Mouse (Mus musculus): ENCODE measurements at regions not wholly inside any gene's neighbourhood (a gene's known extent, or its start where the extent isn't known, plus 50 kb on each side); places are given as distances from the start of the nearest gene placed in this dataset.

- DNase-seq (ENCODE audit: low spot score): no peak
Observed at GRCm38 (mm10) chr10:21218431-21218830, 57.6 kb upstream of the Myb start.

- no peak for DNase-seq (ENCODE audit: low spot score)
Observed at GRCm38 (mm10) chr10:21220795-21221194, 60.0 kb upstream of the Myb start.

DNA sequence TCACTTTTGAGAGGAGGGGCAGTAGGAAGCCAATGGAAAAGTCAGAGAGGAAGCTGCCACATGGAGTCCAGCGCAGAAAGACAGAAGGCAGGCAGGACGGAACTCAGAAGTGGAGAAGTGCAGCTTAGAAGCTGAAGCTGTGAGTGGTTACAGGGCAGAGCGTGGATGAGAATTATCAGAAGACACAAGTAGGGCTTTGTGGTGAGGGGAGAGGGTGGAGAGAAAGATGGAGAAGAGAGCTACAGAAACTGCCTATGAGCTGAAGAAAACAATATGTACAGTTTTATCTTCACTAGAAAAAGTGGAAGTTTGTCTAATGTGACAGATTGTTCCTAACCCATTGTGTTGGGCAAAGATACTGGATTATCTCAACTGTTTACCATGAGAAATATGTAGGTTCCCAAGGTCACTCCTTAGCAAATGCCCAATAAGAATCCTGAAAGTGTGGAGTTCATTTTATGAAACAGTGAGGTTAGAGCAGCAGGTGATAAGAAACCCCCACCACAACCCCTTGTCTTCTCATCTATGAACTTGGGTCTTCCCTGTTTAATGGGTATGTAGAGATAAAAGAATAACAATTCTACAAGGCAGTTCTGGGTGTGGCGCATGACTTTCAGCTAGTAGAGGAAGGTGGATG lies 60.6 kb upstream of the Myb start:
- DNase-seq (ENCODE audit: low spot score): no peak

GRCm38 (mm10) chr10:21222104-21223034 lies 61.6 kb upstream of the Myb start:
- no peak for DNase-seq (ENCODE audit: low spot score)

- DNase-seq (ENCODE audit: low spot score): no peak
Observed at GRCm38 (mm10) chr10:21223104-21223910, 62.5 kb upstream of the Myb start.

GRCm38 (mm10) chr10:21224229-21224628 lies 63.4 kb upstream of the Myb start:
- no peak for DNase-seq (ENCODE audit: low spot score)

- no peak for DNase-seq (ENCODE audit: low spot score)
Observed at GRCm38 (mm10) chr10:21226210-21226609, 65.4 kb upstream of the Myb start.

DNA sequence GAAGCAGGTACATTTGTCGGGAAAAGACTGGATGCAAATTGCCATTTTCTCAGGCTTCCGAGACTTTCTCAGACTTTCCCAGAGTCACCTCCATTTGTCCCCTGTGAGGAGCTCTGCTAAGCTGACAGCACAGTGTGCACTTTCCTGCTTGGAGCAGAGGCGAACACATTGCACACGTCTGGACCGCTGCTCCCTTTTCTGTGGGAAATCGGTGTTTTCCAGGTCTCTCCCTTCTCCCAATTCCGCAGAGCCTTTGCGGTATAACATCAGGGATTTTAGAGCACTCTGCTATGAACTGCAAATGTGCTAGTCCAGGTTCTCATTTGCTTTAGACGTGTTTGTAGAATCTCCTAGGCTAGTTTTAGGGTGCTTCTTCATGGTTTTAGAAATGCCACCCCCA lies 67.0 kb upstream of the Myb start:
- no peak for DNase-seq (ENCODE audit: low spot score)

DNA sequence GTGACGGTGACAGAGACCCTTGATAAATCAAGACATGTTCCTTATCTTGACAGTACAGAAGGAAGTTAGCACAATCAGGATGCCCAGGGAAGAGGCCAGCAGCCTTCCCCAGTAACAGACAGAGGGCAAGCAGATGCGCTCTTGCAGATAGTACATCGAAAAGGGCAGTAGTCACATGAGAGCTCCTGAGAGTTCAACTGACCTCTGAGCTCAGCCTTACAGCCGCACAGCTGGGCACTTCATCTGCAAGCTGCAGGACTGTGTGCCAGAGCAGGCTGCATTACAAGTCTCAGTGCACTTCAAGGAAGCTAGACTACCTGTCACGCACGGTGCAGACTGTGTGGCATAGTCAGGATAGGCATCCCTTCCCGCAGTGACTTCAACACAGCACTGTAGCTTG lies 67.2 kb upstream of the Hbs1l start:
- peak; percentile 9 for DNase-seq (ENCODE audit: low spot score)

DNA sequence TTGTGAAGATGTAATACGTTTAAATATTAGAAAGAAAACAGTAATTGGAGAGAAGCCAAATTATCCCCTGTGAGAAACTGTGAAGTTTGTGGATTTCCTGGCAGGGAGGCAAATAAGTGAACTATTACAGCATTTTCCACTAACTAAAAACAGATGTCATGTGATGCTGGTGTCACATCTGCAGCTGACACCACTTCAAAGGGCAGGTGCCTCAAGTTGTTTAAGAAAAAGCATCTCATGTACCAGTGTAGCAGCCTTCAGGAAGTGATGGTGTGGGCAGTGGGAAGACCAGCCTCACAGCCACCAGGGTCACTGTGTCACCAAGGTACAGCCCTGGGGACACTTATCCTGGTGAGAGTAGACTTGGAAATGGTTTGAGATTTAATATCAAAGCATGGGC lies 60.6 kb upstream of the Hbs1l start:
- peak; percentile 19 for DNase-seq (ENCODE audit: low spot score)

GRCm38 (mm10) chr10:21237000-21237399 lies 58.8 kb upstream of the Hbs1l start:
- no peak for DNase-seq (ENCODE audit: low spot score)

- DNase-seq (ENCODE audit: low spot score): no peak
Observed at GRCm38 (mm10) chr10:21239451-21239850, 56.3 kb upstream of the Hbs1l start.

- DNase-seq (ENCODE audit: low spot score): no peak
Observed at GRCm38 (mm10) chr10:21241557-21242222, 54.1 kb upstream of the Hbs1l start.

GRCm38 (mm10) chr10:21242471-21243231 lies 53.1 kb upstream of the Hbs1l start:
- no peak for DNase-seq (ENCODE audit: low spot score)

GRCm38 (mm10) chr10:21244849-21245453 lies 50.8 kb upstream of the Hbs1l start:
- no peak for DNase-seq (ENCODE audit: low spot score)

DNA sequence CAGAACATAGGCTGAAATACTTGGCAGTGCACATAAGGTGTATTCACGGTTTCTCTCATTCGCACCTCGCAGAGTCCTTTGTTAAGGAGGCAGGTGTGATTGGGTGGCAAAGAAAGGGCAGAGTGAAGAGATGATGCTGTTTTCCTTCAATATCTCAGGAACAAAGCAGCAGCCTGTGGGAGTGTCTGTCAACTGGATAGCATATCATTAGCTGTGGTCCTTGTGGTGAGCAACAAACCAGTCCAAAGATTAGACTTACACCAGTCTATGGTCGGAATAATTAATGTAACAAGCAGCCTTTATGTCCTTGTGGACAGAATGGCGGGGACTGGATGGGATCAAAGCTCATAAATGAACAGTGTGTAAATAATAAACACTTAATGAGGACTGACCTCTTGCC lies 50.2 kb upstream of the Hbs1l start:
- no peak for DNase-seq (ENCODE audit: low spot score)

Measured in embryo, embryonic 10.5 days (tissue).